Mouse (Mus musculus) small intestine, adult 2 months (tissue): Measurements from ENCODE around the gene H2-Q10. TPM values are rescaled to one million over a fixed set of nuclear protein-coding genes. Genes with fewer than 3 reads are reported as not detected.

Experiments used
- H3K27ac ChIP-seq: fragments of 200-500 bp; 2 replicates; pipeline ENCODE4 v1.5.1; 2012; ENCODE audit warnings: low read depth, low read length, control low read depth, inconsistent platforms; ENCODE audit not compliant: insufficient read depth
- H3K27me3 ChIP-seq: fragments of 200-500 bp; 2 replicates; pipeline ENCODE4 v1.6.1; 2012; ENCODE audit warnings: mild to moderate bottlenecking, moderate library complexity, low read length, inconsistent platforms; ENCODE audit not compliant: control insufficient read depth, insufficient read depth
- H3K36me3 ChIP-seq: fragments of 200-500 bp; 2 replicates; pipeline ENCODE4 v1.6.1; 2012; ENCODE audit warnings: mild to moderate bottlenecking, low read length, control low read depth, inconsistent platforms; ENCODE audit not compliant: control insufficient read depth, insufficient read depth
- H3K4me1 ChIP-seq: fragments of 200-500 bp; 2 replicates; pipeline ENCODE4 v1.6.1; 2012; ENCODE audit warnings: low read length, inconsistent platforms, mixed read lengths; ENCODE audit not compliant: control insufficient read depth, insufficient read depth, insufficient read length
- H3K4me3 ChIP-seq: fragments of 200-500 bp; 2 replicates; pipeline ENCODE4 v1.5.1; 2012; ENCODE audit warnings: low read depth, mild to moderate bottlenecking, control low read depth, inconsistent platforms, low read length, moderate library complexity
- CTCF ChIP-seq: fragments of 200-500 bp; IDR thresholded peaks from 2 replicates; pipeline ENCODE4 v1.5.1; 2012; ENCODE audit warnings: low read depth, mild to moderate bottlenecking, control low read depth, inconsistent platforms, low read length, moderate library complexity, mixed read lengths; ENCODE audit not compliant: insufficient replicate concordance, insufficient read length; ENCODE audit errors: extremely low read depth
- POLR2A ChIP-seq: fragments of 200-500 bp; IDR thresholded peaks from 2 replicates; pipeline ENCODE4 v1.6.1; 2012; ENCODE audit warnings: low read depth, mild to moderate bottlenecking, control low read depth, inconsistent platforms, low read length, moderate library complexity
- WGBS: fragments of 180-500 bp; shearing (Covaris S2); methylation state at CpG from one replicate; pipeline ENCODE4 v1.1.7; 2018; 5-methylcytosine and 5-hydroxymethylcytosine counted together
- polyA plus RNA-seq: library from polyadenylated mRNA; depleted of rRNA; stranded (reverse); fragments of >200 nt; gene quantifications from 2 replicates; pipeline ENCODE4 v1.2.3, GENCODE M21; 2012

Gene H2-Q10
- polyA plus RNA-seq, 1 experiment: 12.0 TPM

- Histone ChIP-seq H3K27ac (no peak overlapping the region), H3K36me3 (no peaks in the 10 kb centered on the region), H3K4me3 (no peak overlapping the region), H3K4me1 (no peaks in the 10 kb centered on the region), H3K27me3 (no peaks in the 10 kb centered on the region)
- WGBS: 89% methylated on average over 7 of the region's 7 CpGs
- TF ChIP-seq POLR2A (no peak), CTCF (no peak)
These were observed 27.2 kb downstream of the H2-Q10 start for GRCm38 (mm10) chr17:35497124-35497523.

- Histone ChIP-seq H3K27ac (no peak overlapping the region), H3K36me3 (no peaks in the 10 kb centered on the region), H3K27me3 (no peaks in the 10 kb centered on the region), H3K4me3 (no peak overlapping the region), H3K4me1 (no peaks in the 10 kb centered on the region)
- TF ChIP-seq POLR2A: no peak
- WGBS: 55% methylated on average over 6 of the region's 6 CpGs
These were observed 32.3 kb downstream of the H2-Q10 start for GRCm38 (mm10) chr17:35502226-35502625.

- no peak overlapping the region for H3K4me3 ChIP-seq
- H3K36me3 ChIP-seq: no peaks in the 10 kb centered on the region
- TF ChIP-seq POLR2A: no peak
- no peak for TF ChIP-seq CTCF
- H3K27ac ChIP-seq: no peak overlapping the region
- H3K4me1 ChIP-seq: no peaks in the 10 kb centered on the region
- H3K27me3 ChIP-seq: no peaks in the 10 kb centered on the region
- 40% methylated on average over 5 of the region's 5 CpGs for WGBS
These were observed 32.9 kb downstream of the H2-Q10 start for GRCm38 (mm10) chr17:35502762-35503161.

GRCm38 (mm10) chr17:35503849-35504248, 34.0 kb downstream of the H2-Q10 start:
- Histone ChIP-seq H3K27me3 (no peaks in the 10 kb centered on the region), H3K4me3 (no peak overlapping the region), H3K4me1 (no peaks in the 10 kb centered on the region), H3K36me3 (no peaks in the 10 kb centered on the region), H3K27ac (no peak overlapping the region)
- no peak for TF ChIP-seq POLR2A
- no peak for TF ChIP-seq CTCF
- 56% methylated on average over 5 of the region's 5 CpGs for WGBS

- H3K4me3 ChIP-seq: no peak overlapping the region
- H3K27ac ChIP-seq: no peak overlapping the region
- H3K27me3 ChIP-seq: no peaks in the 10 kb centered on the region; the same call in 1 of the 2 replicates
- H3K4me1 ChIP-seq: no peaks in the 10 kb centered on the region
- TF ChIP-seq POLR2A: no peak
- TF ChIP-seq CTCF: no peak
- no peaks in the 10 kb centered on the region for H3K36me3 ChIP-seq
- WGBS: 71% methylated on average over 8 of the region's 8 CpGs
These were observed 35.0 kb downstream of the H2-Q10 start for GRCm38 (mm10) chr17:35504628-35505481.

DNA sequence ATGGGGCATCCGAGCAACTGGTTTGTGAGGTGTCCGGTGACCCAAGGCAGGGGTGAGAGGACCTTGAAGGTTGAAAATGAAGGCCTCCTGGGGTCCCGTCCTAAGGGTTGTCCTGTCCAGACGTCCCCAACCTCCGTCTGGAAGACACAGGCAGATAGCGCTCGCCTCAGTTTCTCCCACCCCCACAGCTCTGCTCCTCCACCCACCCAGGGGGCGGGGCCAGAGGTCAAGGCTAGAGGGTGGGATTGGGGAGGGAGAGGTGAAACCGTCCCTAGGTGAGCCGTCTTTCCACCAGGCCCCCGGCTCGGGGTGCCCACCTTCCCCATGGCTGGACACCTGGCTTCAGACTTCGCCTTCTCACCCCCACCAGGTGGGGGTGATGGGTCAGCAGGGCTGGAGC, 35.9 kb downstream of the H2-Q10 start, which contains the start of gene Pou5f1:
Gene Pou5f1 (plus strand): TSS at position 243 of the 400 bp plus-strand sequence.
- 86% methylated on average over 13 of the region's 13 CpGs for WGBS
- H3K4me1 ChIP-seq: no peaks in the 10 kb centered on the region
- H3K4me3 ChIP-seq: no peak within 1 kb of the TSS
- H3K27me3 ChIP-seq: no peaks in the 10 kb centered on the region; the same call in 1 of the 2 replicates
- H3K36me3 ChIP-seq: no peaks in the 10 kb centered on the region
- TF ChIP-seq CTCF (no peak), POLR2A (no peak)
- no peak within 1 kb of the TSS for H3K27ac ChIP-seq

DNA sequence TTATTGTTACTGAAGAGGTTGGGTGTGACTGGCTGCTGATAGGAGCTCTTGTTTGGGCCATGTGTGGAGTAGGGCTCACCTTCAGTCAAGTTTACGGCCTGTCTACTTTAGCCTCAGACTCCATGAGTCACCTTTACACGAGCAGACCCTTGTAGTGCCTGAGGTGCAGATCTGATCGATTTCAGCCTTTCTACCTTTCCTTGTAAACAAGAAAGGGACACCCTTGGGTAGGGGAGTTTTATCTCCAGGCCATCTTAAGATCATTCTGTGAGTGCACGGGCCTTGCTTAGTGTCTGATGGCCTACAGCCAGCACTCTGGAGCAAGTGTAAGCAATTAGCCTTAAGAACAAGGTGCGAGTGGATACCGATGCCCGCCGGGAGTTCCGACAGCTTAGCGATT, 37.0 kb downstream of the H2-Q10 start:
- Histone ChIP-seq H3K4me3 (no peak overlapping the region), H3K36me3 (no peaks in the 10 kb centered on the region), H3K27ac (no peak overlapping the region), H3K4me1 (no peaks in the 10 kb centered on the region), H3K27me3 (no peaks in the 10 kb centered on the region; the same call in 1 of the 2 replicates)
- no peak for TF ChIP-seq POLR2A
- TF ChIP-seq CTCF: no peak
- WGBS: 18% methylated on average over 10 of the region's 10 CpGs
